13 mouse cellular contexts compared by ENCODE assay signal in genomic region chr8:76127486-76127885, GRCm38 (mm10).
DNase-seq lines count a peak whose midpoint lies in the region; ATAC-seq lines count a peak whose summit lies in the region.
"Had no signal": no experiment of that assay in that cellular context is flagged by ENCODE, and none has a peak within 500 bp of the region (broad histone marks: within the 10 kb centered on the region; RNA-seq: fewer than 3 reads in every experiment).

No protein-coding gene starts in this region.

- H3K4me1 ChIP-seq in heart, embryonic 14.5 days (ENCODE audit: control insufficient read depth in 2 of 2, insufficient read depth in 2 of 2, low read length in 2 of 2), result peaks cover 0 to 13% of the 10 kb centered on the region in 2 experiments; a peak in 1 of 4 replicates
- no peaks in the 10 kb centered on the region for H3K4me1 ChIP-seq in hindbrain, embryonic 11.5 days (replicated peaks; ENCODE audit: control insufficient read depth, insufficient read depth, low read length)
- H3K4me1 ChIP-seq: limb, embryonic 12.5 days had no signal

- no peak overlapping the region for H3K4me3 ChIP-seq in heart, embryonic 14.5 days (ENCODE audit: control insufficient read depth in 1 of 2, insufficient read depth in 1 of 2, low read depth in 1 of 2, low read length in 2 of 2)
- no peak overlapping the region for H3K4me3 ChIP-seq in hindbrain, embryonic 11.5 days (ENCODE audit: low read depth, low read length)
- H3K4me3 ChIP-seq: limb, embryonic 12.5 days had no signal

- intact Hi-C loops in left cerebral cortex, postnatal 36 days (cut with DNase I), result no loop called here

- no peaks in the 10 kb centered on the region for H3K9me3 ChIP-seq in heart, embryonic 14.5 days (ENCODE audit: control insufficient read depth, low read length)
- H3K9me3 ChIP-seq in hindbrain, embryonic 11.5 days (ENCODE audit: control insufficient read depth, low read length), result no peaks in the 10 kb centered on the region
- H3K9me3 ChIP-seq: limb, embryonic 12.5 days had no signal

- no peak overlapping the region for H3K9ac ChIP-seq in heart, embryonic 14.5 days (ENCODE audit: low read length)
- no peak overlapping the region for H3K9ac ChIP-seq in hindbrain, embryonic 11.5 days (ENCODE audit: low read depth, low read length)
- H3K9ac ChIP-seq: limb, embryonic 12.5 days had no signal

- H3K4me2 ChIP-seq in heart, embryonic 14.5 days (ENCODE audit: low read length), result no peak overlapping the region
- no peak overlapping the region for H3K4me2 ChIP-seq in hindbrain, embryonic 11.5 days (replicated peaks; ENCODE audit: low read depth, low read length)
- H3K4me2 ChIP-seq: limb, embryonic 12.5 days had no signal

- WGBS in heart, embryonic 14.5 days, result 16% methylated on average over 2 of the region's 2 CpGs
- WGBS in hindbrain, embryonic 11.5 days, result 85% methylated on average over 2 of the region's 2 CpGs

- H3K36me3 ChIP-seq in heart, embryonic 14.5 days (ENCODE audit: control insufficient read depth, insufficient read depth, low read length), result no peaks in the 10 kb centered on the region
- H3K36me3 ChIP-seq in hindbrain, embryonic 11.5 days (ENCODE audit: control insufficient read depth, insufficient read depth, low read length), result no peaks in the 10 kb centered on the region
- H3K36me3 ChIP-seq: limb, embryonic 12.5 days had no signal

- peak overlapping the region in 1 of 2 experiments; percentile 73; a peak in 2 of 4 replicates for H3K27ac ChIP-seq in heart, embryonic 14.5 days (replicated peaks in 1 of 2; ENCODE audit: control insufficient read depth in 1 of 2, insufficient read depth in 1 of 2, low read depth in 2 of 2, low read length in 2 of 2)
- no peak overlapping the region for H3K27ac ChIP-seq in hindbrain, embryonic 11.5 days (ENCODE audit: low read depth, low read length)
- H3K27ac ChIP-seq: limb, embryonic 12.5 days had no signal

- peak; percentile 6 for DNase-seq in kidney, postnatal 10 days
- DNase-seq in kidney, postnatal 25 days, result no peak
- peak; percentile 33 for DNase-seq in adrenal gland, adult 8-10 months
- DNase-seq in gastrocnemius, adult 8-10 months (ENCODE audit: low spot score in 2 of 2), result peak; percentile 3 to 28
- no peak for DNase-seq in left cerebral cortex, postnatal 36 days (ENCODE audit: low spot score in 2 of 2)
- DNase-seq in spleen, postnatal 4 days (ENCODE audit: low spot score in 2 of 2), result no peak
- no peak for DNase-seq in hindbrain, embryonic 11.5 days (ENCODE audit: low spot score)
- DNase-seq: cerebellum, postnatal 25 days; lung, postnatal 10 days; thymus, postnatal 36 days had no signal

- peak; percentile 71; the same call in 1 of the 2 replicates for ATAC-seq in heart, embryonic 14.5 days (ENCODE audit: insufficient number of reproducible peaks, insufficient read depth, low FRiP score, low read depth)
- ATAC-seq in hindbrain, embryonic 11.5 days (ENCODE audit: low FRiP score), result no peak
- ATAC-seq: CD4-positive, CD25-positive, alpha-beta regulatory T cell, adult 4 months had no signal

- no peaks in the 10 kb centered on the region for H3K27me3 ChIP-seq in heart, embryonic 14.5 days (ENCODE audit: control insufficient read depth, insufficient read depth, low read length)
- no peaks in the 10 kb centered on the region for H3K27me3 ChIP-seq in hindbrain, embryonic 11.5 days (ENCODE audit: control insufficient read depth, insufficient read depth, low read length)
- H3K27me3 ChIP-seq: limb, embryonic 12.5 days had no signal

Comparison
In these comparisons a context has a peak if more than half of its experiments do, and no peak if none do; other contexts are left out.
1. DNase-seq: peak in kidney, postnatal 10 days (single experiment), adrenal gland, adult 8-10 months (single experiment) and gastrocnemius, adult 8-10 months (2 of 2); none in kidney, postnatal 25 days (0 of 2), left cerebral cortex, postnatal 36 days (0 of 2), spleen, postnatal 4 days (0 of 2) and hindbrain, embryonic 11.5 days (single experiment).